Mouse (Mus musculus) MEL (cell line): Measurements from ENCODE around the gene Cyb5r2. TPM values are rescaled to one million over a fixed set of nuclear protein-coding genes. Genes with fewer than 3 reads are reported as not detected.

Experiments
- DNase-seq: peaks from one replicate; pipeline ENCODE4 v3.0.0; 2011; ENCODE audit warnings: low read depth, low spot score
- H3K27ac ChIP-seq: 2 replicates; pipeline ENCODE4 v1.5.1; 2012; ENCODE audit warnings: low read depth, mild to moderate bottlenecking, control low read depth, low read length, moderate library complexity; ENCODE audit not compliant: control insufficient read depth
- H3K27me3 ChIP-seq, 2 experiments: fragments of 150-350 bp in 1 of 2; sonication (generic) in 1 of 2; 2 replicates each; pipeline ENCODE4 v1.6.1; 2012; ENCODE audit warnings: low read length in 2 of 2, mild to moderate bottlenecking in 2 of 2, improper control_type of control experiment in 1 of 2, moderate library complexity in 1 of 2; ENCODE audit not compliant: insufficient read depth in 2 of 2, control insufficient read depth in 1 of 2
- H3K36me3 ChIP-seq, 2 experiments: 2 replicates each; pipeline ENCODE4 v1.6.1; 2012 to 2014; ENCODE audit warnings: low read length in 2 of 2, improper control_type of control experiment in 1 of 2, inconsistent platforms in 1 of 2, mild to moderate bottlenecking in 1 of 2; ENCODE audit not compliant: insufficient read depth in 2 of 2, control insufficient read depth in 1 of 2
- H3K4me1 ChIP-seq, 2 experiments: fragments of 150-350 bp in 1 of 2; sonication (generic) in 1 of 2; 2 replicates each; pipeline ENCODE4 v1.6.1; 2012; ENCODE audit warnings: low read length in 2 of 2, improper control_type of control experiment in 1 of 2, mild to moderate bottlenecking in 1 of 2; ENCODE audit not compliant: insufficient read depth in 2 of 2, control insufficient read depth in 1 of 2
- H3K4me3 ChIP-seq, 2 experiments: fragments of 150-350 bp in 1 of 2; sonication (generic) in 1 of 2; 2 replicates each; pipeline ENCODE4 v1.5.1; 2012; ENCODE audit warnings: low read depth in 2 of 2, low read length in 2 of 2, mild to moderate bottlenecking in 2 of 2, moderate library complexity in 2 of 2, control low read depth in 1 of 2, improper control_type of control experiment in 1 of 2; ENCODE audit not compliant: control insufficient read depth in 1 of 2, insufficient read depth in 1 of 2
- H3K79me2 ChIP-seq: 2 replicates; pipeline ENCODE4 v1.6.1; 2012; ENCODE audit warnings: mild to moderate bottlenecking, low read length, moderate library complexity; ENCODE audit not compliant: control insufficient read depth, poor library complexity, insufficient read depth
- H3K9ac ChIP-seq: 2 replicates; pipeline ENCODE4 v1.6.1; 2012; ENCODE audit warnings: low read depth, mild to moderate bottlenecking, control low read depth, low read length, moderate library complexity; ENCODE audit not compliant: control insufficient read depth, poor library complexity, severe bottlenecking
- H3K9me3 ChIP-seq: fragments of 150-350 bp; sonication (generic); replicated peaks from 2 replicates; pipeline ENCODE4 v1.6.1; 2012; ENCODE audit warnings: mild to moderate bottlenecking, low read length, improper control_type of control experiment, moderate library complexity; ENCODE audit not compliant: insufficient read depth
- BHLHE40 ChIP-seq: IDR thresholded peaks from 2 replicates; pipeline ENCODE4 v1.6.1; 2012; ENCODE audit warnings: low read depth, mild to moderate bottlenecking, inconsistent platforms, low read length, improper control_type of control experiment, borderline replicate concordance
- CHD1 ChIP-seq: IDR thresholded peaks from 2 replicates; pipeline ENCODE4 v1.6.1; 2012; ENCODE audit warnings: low read depth, mild to moderate bottlenecking, inconsistent platforms, low read length, improper control_type of control experiment
- CHD2 ChIP-seq: IDR thresholded peaks from 2 replicates; pipeline ENCODE4 v1.6.1; 2011; ENCODE audit warnings: low read length, improper control_type of control experiment
- ELF1 ChIP-seq: IDR thresholded peaks from 2 replicates; pipeline ENCODE4 v1.6.1; 2014; ENCODE audit warnings: low read depth, mild to moderate bottlenecking, inconsistent platforms, low read length, improper control_type of control experiment, moderate library complexity
- GATA1 ChIP-seq: IDR thresholded peaks from 2 replicates; pipeline ENCODE4 v1.6.1; 2011; ENCODE audit warnings: low read depth, low read length, improper control_type of control experiment
- HCFC1 ChIP-seq: IDR thresholded peaks from 2 replicates; pipeline ENCODE4 v1.6.1; 2012; ENCODE audit warnings: low read depth, mild to moderate bottlenecking, inconsistent platforms, low read length, improper control_type of control experiment, moderate library complexity
- JUND ChIP-seq: IDR thresholded peaks from 2 replicates; pipeline ENCODE4 v1.6.1; 2011; ENCODE audit warnings: low read depth, mild to moderate bottlenecking, improper control_type of control experiment, low read length
- KAT2A ChIP-seq: conservative IDR thresholded peaks from 2 replicates; pipeline ENCODE4 v1.6.1; 2012; ENCODE audit warnings: low read depth, low read length, improper control_type of control experiment, inconsistent platforms
- MEF2A ChIP-seq: IDR thresholded peaks from 2 replicates; pipeline ENCODE4 v1.6.1; 2014; ENCODE audit warnings: low read depth, mild to moderate bottlenecking, inconsistent platforms, low read length, improper control_type of control experiment; ENCODE audit not compliant: poor library complexity, insufficient replicate concordance, severe bottlenecking; ENCODE audit errors: extremely low read depth
- MYB ChIP-seq: IDR thresholded peaks from 2 replicates; pipeline ENCODE4 v1.6.1; 2011; ENCODE audit warnings: mild to moderate bottlenecking, low read depth, low read length, improper control_type of control experiment
- MYC ChIP-seq: IDR thresholded peaks from 2 replicates; pipeline ENCODE4 v1.6.1; 2011; ENCODE audit warnings: low read depth, mild to moderate bottlenecking, low read length, improper control_type of control experiment, moderate library complexity
- NRF1 ChIP-seq: IDR thresholded peaks from 2 replicates; pipeline ENCODE4 v1.6.1; 2014; ENCODE audit warnings: low read depth, mild to moderate bottlenecking, inconsistent platforms, low read length, improper control_type of control experiment, moderate library complexity; ENCODE audit not compliant: poor library complexity, insufficient read depth, severe bottlenecking
- POLR2AphosphoS2 ChIP-seq: IDR thresholded peaks from 2 replicates; pipeline ENCODE4 v1.6.1; 2011; ENCODE audit warnings: low read length, improper control_type of control experiment
- POLR2AphosphoS5 ChIP-seq: IDR thresholded peaks from 2 replicates; pipeline ENCODE4 v1.6.1; 2012; ENCODE audit warnings: low read depth, borderline replicate concordance, mild to moderate bottlenecking, inconsistent platforms, low read length, moderate library complexity, mixed read lengths
- RAD21 ChIP-seq: IDR thresholded peaks from 2 replicates; pipeline ENCODE4 v1.6.1; 2011; ENCODE audit warnings: mild to moderate bottlenecking, low read depth, low read length, improper control_type of control experiment
- TBP ChIP-seq: IDR thresholded peaks from 2 replicates; pipeline ENCODE4 v1.8.0; 2011; ENCODE audit warnings: low read depth, low read length, improper control_type of control experiment
- TCF12 ChIP-seq: IDR thresholded peaks from 2 replicates; pipeline ENCODE4 v1.6.1; 2014; ENCODE audit warnings: low read depth, mild to moderate bottlenecking, inconsistent platforms, low read length, improper control_type of control experiment, moderate library complexity
- USF1 ChIP-seq: IDR thresholded peaks from 2 replicates; pipeline ENCODE4 v1.6.1; 2014; ENCODE audit warnings: low read depth, mild to moderate bottlenecking, inconsistent platforms, low read length, improper control_type of control experiment, moderate library complexity
- ZKSCAN1 ChIP-seq: IDR thresholded peaks from 2 replicates; pipeline ENCODE4 v1.6.1; 2012; ENCODE audit warnings: low read depth, mild to moderate bottlenecking, inconsistent platforms, low read length, improper control_type of control experiment, moderate library complexity
- ZNF384 ChIP-seq: IDR thresholded peaks from 2 replicates; pipeline ENCODE4 v1.6.1; 2012; ENCODE audit warnings: low read depth, mild to moderate bottlenecking, inconsistent platforms, low read length, improper control_type of control experiment
- polyA plus RNA-seq, 2 experiments: library from polyadenylated mRNA; stranded (reverse) in 1 of 2; unstranded in 1 of 2; fragments of >175 nt in 1 of 2; fragments of >200 nt in 1 of 2; gene quantifications; 2 replicates each; pipeline versions ENCODE4 v1.2.1 to v1.2.4; 2012; ENCODE audit warnings: low replicate concordance in 2 of 2, low read depth in 1 of 2; ENCODE audit not compliant: insufficient read length in 2 of 2, insufficient read depth in 1 of 2, missing spikeins in 1 of 2
- total RNA-seq: library from RNA; depleted of rRNA; stranded (reverse); fragments of 300-350 nt; gene quantifications from 2 replicates; pipeline ENCODE4 v1.2.3, GENCODE M21; 2012

The Cyb5r2 gene
- total and polyA plus RNA-seq, 3 experiments: not detected

- H3K9me3 ChIP-seq: no peaks in the 10 kb centered on the region
- H3K27me3 ChIP-seq: no peaks in the 10 kb centered on the region
- no peaks in the 10 kb centered on the region for H3K4me1 ChIP-seq
- no peaks in the 10 kb centered on the region for H3K79me2 ChIP-seq
- no peak for DNase-seq
- no peak overlapping the region for H3K27ac ChIP-seq
- TF ChIP-seq GATA1: no peak
- no peak for TF ChIP-seq JUND
- TF ChIP-seq MYC: no peak
- no peak for TF ChIP-seq MYB
- H3K36me3 ChIP-seq: no peaks in the 10 kb centered on the region
- no peak overlapping the region for H3K9ac ChIP-seq
- H3K4me3 ChIP-seq: no peak overlapping the region
Observed at GRCm38 (mm10) chr7:107746036-107746435, 11.8 kb downstream of the Cyb5r2 start.

DNA sequence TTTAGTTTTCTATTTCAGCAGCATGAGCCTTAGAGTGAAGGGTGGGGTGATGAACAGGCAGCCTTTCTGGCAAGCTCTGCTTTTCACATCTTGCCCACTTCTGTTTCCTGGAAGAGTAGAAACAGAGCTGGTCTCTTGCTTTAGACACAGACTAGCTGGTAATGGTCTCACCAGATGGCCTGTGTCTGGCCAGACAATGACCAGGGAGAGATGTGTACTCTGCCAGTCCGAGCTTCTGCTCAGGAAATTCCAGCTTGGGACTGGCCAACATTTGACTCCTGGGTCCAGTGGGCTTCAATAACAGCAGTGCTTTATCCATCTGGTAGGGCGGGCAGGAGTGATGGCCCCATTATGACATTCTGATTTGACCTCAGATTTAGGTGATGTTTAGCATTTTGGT is 12.7 kb downstream of the Cyb5r2 start:
- TF ChIP-seq ZKSCAN1 (no peak), ZNF384 (no peak), TBP (no peak), POLR2AphosphoS2 (no peak), NRF1 (no peak), MYB (no peak), ELF1 (no peak), CHD1 (no peak), USF1 (no peak), TCF12 (no peak), RAD21 (no peak), JUND (no peak), GATA1 (no peak), BHLHE40 (no peak), MEF2A (no peak), HCFC1 (no peak), POLR2AphosphoS5 (no peak), CHD2 (no peak), KAT2A (no peak)
- Histone ChIP-seq H3K36me3 (no peaks in the 10 kb centered on the region), H3K9me3 (no peaks in the 10 kb centered on the region), H3K9ac (no peak overlapping the region), H3K4me3 (no peak overlapping the region), H3K4me1 (no peaks in the 10 kb centered on the region), H3K27me3 (no peaks in the 10 kb centered on the region), H3K27ac (no peak overlapping the region), H3K79me2 (no peaks in the 10 kb centered on the region)
- DNase-seq: no peak
